Mouse (Mus musculus) retina, postnatal 7 days (tissue): Measurements from ENCODE around the gene Frat1.

Experiments used
- DNase-seq: peaks from one replicate; pipeline ENCODE4 v3.0.0-alpha.2; 2012; ENCODE audit warnings: low read depth, low spot score

Frat1 gene

GRCm38 (mm10) chr19:41829381-41830105, at the start of gene Frat1:
Frat1 (plus strand) TSS chr19:41829970.
- DNase-seq: peak; percentile 87

DNA sequence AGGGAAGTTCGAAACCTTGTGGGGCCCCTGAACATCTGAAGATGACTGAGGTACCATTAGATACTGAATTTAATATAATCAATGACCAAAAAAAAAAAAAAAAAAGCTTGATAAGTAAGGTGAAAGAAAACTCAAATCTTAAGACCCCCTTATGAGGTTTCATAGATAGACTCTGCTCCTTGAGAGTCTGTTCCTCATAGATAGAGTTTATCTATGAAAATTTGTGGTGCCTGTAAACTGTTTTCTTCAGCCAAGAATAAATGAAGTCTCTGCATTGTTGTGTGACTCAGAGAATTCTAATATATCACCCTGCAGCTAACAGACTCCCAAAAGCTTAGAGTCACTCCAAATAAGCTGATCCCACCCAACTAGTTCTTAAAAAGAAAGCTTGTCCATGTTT, 42.9 kb upstream of the Frat1 start:
- DNase-seq: no peak

DNA sequence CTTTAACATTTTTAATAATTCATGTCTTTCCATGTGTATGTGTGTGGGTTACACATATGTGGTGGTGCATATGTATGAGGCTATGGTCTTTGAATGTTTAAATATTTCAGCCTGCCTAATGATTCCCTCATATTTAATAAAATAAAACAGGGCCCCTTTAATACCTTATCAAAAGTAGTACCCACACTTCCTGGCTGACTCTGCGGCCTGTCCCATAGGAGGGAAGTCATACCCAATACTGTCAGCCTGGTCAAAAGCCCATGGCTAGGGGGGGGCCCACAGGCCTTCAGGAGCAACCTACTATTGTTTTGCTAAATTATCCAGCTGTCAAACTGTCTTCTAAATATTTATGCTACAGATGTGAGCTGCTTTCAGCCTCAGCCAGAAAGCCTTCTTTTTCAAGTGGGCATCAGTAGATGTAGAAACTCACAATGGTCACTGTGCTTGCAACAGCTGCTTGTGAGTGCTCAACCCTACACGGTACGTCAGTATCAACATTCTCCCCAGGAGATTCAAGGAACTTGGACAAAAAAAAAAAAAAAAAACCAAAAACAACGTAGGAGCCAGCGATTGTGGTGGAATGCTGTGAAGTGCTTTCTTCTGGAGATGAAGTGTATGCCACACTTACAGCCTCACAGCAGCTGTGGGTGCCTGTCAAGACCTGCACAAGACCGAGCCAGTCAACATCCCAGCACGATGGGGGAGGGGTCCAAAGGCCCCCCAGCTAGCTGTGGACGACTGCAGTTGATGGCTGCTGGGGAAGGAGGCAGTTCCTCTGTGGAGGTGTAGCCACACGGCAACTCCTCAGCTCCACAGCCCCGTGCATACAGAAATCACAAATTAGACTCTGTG, 40.4 kb upstream of the Frat1 start:
- no peak for DNase-seq

- no peak for DNase-seq
Observed at GRCm38 (mm10) chr19:41791384-41791783, 38.4 kb upstream of the Frat1 start.

DNA sequence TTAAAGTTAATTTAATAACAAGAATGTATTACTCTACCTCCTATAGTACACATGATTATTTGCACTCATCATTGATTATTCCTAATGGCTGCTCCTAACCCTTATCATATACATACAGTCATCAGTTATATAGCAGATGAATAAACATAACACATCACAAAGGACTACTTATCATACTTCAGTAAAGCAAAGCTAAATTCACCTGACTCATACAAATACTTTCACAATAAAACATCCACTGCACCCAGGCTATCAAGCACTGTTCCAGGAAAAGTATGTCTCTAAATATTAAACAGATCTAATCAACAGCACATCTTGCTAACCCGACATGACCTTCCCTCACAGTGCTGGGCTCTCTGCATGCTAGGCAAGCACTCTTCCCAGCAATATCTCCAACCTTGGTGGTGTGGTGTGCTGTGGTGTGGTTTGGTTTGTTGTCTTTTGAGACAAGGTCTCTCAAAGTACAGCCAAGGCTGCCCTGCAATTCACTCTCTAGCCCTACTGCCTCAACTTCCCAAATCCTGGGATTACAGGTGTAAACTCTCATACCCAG, 36.8 kb upstream of the Frat1 start:
- no peak for DNase-seq

- no peak for DNase-seq
Observed at GRCm38 (mm10) chr19:41794017-41794416, 35.8 kb upstream of the Frat1 start.

DNA sequence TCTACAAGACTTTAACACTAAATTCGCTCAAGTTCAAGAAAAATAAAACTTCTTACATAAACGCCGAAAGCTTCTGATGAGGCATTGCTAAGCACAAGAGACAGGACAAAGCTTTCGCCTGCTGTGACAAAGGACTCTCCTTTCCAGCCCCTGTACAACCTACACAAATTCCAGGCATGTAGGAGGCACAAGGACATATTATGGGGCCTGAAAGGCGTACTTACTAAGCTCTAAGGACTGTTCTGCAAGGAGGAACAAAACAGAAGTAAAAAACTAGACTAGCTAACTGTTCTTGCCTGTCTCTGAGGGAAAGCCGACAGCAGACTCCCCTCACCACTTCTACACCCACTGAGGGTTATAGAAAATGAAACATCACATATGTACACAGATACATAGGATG, 34.9 kb upstream of the Frat1 start:
- DNase-seq: no peak

DNA sequence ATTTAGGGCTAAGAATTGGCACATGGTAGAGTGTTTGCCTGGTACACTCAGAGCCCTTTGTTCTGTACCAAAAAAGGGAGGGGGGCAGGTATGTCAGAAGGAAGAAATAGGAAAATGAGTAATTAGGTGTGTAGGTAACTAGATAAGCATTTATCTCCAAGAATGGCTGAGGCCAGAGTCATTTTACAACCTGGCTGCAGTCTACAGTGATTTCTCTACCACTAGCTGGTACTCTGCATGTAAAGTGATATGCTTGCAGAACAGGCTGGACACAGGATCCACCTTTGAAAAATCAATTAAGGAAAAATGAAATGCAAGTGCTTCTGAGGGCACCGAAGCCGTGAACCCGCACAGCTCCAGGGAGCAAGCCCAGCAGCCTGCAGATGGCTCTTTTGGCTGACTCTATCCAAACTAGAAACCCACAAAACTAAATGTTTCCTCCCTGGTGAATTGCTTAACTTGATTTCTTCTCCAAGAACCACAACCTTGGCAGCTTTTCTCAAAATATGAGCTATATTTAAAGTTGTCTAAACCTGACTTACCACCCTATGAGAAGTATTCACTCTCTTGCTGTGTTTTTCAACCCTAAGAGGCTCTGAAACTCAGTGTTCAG, 33.5 kb upstream of the Frat1 start:
- DNase-seq: no peak

- DNase-seq: no peak
Observed at GRCm38 (mm10) chr19:41796789-41797327, 32.9 kb upstream of the Frat1 start.

DNA sequence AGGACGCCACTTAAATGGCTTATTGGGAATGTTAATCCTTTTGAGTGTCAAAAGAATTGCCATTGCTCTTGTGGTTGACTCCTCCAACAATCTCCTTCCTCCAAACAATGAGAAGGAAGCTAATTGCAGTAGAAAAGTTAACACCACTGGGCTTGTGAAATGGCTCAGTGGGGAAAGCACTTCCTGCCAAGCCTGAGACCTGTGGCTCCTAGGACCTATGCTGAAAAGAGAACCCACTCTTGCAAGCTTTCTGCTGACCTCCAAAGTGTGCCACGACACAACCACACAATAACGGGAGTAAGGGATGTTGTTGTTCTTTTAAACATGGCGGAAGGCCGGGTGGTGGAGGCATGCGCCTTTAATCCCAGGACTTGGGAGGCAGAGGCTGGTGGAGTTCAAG, 32.2 kb upstream of the Frat1 start:
- no peak for DNase-seq

- no peak for DNase-seq
Observed at GRCm38 (mm10) chr19:41800451-41800850, 29.3 kb upstream of the Frat1 start.

GRCm38 (mm10) chr19:41800986-41801741, 28.6 kb upstream of the Frat1 start:
- DNase-seq: no peak

GRCm38 (mm10) chr19:41801742-41802369, 27.9 kb upstream of the Frat1 start, which contains the start of gene Arhgap19:
Arhgap19 (minus strand) TSS chr19:41802047.
- DNase-seq: peak; percentile 88

GRCm38 (mm10) chr19:41803322-41803721, 26.4 kb upstream of the Frat1 start:
- no peak for DNase-seq

GRCm38 (mm10) chr19:41805831-41806230, 23.9 kb upstream of the Frat1 start:
- DNase-seq: no peak

DNA sequence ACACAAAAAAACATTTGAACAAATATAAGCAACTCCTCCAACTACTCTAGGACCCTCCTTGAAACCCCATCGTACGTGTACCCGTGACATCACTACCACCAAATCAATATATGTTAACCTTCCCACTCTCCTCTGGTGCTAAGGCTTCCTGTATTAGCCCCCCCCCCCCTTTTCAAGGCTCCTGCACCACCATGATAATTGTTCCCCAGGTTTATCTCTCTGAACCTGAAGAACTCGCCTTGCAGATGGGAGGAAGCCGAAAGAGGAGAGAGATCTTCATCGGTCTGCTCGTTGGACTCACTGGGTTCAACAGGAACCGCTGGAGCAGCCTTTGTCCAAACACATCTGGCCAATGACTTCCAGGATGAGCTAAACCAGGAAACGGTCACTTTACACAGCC, 22.3 kb upstream of the Frat1 start:
- no peak for DNase-seq

DNA sequence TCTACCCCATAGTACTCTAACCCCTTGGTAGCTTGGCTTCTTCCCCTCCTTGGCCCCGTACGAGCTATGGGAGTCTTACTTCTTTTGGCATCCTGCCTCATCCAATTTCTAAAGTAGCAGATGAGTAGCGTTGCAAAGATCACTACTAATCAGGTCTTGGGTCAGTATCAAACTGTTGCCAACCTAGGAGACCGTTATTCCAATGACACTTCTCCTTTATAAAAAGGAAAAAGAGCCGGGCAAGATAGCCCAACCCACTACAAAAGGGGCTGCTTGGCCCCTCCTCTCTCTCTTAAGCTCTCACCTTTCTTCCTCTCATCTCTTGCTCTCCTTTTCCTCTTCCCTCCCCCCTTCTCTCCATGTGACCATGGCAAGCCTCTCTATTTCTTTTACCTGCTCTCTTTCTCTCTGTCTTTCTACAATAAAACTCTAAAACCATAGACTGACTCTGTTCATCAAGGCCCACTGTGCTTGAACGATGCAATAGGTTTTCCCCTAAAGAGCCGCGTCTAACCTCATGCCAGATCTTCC, 21.6 kb upstream of the Frat1 start:
- no peak for DNase-seq

DNA sequence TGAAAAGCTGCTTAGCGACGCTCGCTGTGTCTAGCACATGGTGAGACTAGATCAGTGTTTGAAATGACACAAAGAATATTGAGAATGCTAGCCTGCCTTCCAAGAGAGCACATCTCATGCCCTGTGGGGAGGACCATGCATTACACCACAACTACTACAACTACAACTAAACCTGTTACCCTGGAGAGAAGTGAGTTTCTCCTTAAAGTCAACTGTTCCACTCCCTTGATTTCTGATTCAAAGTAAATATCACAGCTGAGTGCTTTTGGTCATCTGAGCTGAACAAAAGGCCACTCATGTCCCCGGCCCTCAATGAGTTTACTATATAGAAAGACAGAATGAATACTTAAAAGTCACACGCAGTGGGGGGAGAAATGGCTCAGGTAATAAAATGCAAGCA, 19.7 kb upstream of the Frat1 start:
- DNase-seq: no peak

GRCm38 (mm10) chr19:41812525-41812924, 17.2 kb upstream of the Frat1 start:
- DNase-seq: no peak

DNA sequence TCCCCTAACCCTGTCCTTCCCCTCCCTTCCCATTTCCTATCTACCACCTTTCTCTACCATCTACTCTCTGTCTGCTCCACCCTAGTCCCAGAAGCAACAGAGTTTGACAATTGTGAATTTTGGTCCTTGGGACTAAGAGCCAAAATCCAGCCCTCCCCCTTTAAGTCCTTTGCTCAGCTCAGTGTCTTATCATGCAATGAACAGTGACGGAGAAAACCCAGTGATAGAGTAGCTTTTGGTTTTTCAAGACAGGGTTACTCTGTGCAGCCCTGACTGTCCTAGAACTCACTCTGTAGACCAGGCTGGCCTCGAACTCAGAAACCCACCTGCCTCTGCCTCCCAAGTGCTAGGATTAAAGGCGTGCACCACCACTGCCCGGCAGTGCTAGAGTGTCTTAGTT, 16.4 kb upstream of the Frat1 start:
- DNase-seq: no peak
